Mouse (Mus musculus): Measurements from ENCODE around the gene Ankef1. TPM values are rescaled to one million over a fixed set of nuclear protein-coding genes. Genes with fewer than 3 reads are reported as not detected.

Gene Ankef1
- polyA plus RNA-seq, 1 experiment from 2014 or later: 0.41 TPM

GRCm38 (mm10) chr2:136486986-136487385 lies 14.7 kb upstream of the Ankef1 start:
- no peak overlapping the region for H3K4me3 ChIP-seq (ENCODE audit: low read length)
- no peaks in the 10 kb centered on the region for H3K9me3 ChIP-seq (ENCODE audit: control insufficient read depth, low read length)
- H3K4me2 ChIP-seq (ENCODE audit: low read depth, low read length): no peak overlapping the region
- H3K9ac ChIP-seq (ENCODE audit: low read length): no peak overlapping the region
- ATAC-seq (ENCODE audit: low read depth): no peak
- H3K4me1 ChIP-seq (replicated peaks; ENCODE audit: control insufficient read depth, insufficient read depth, low read length): no peaks in the 10 kb centered on the region
- H3K27ac ChIP-seq (ENCODE audit: low read length): no peak overlapping the region
- H3K36me3 ChIP-seq (ENCODE audit: control insufficient read depth, insufficient read depth, low read length): no peaks in the 10 kb centered on the region
- WGBS: 78% methylated on average over 5 of the region's 5 CpGs
- H3K27me3 ChIP-seq (ENCODE audit: control insufficient read depth, insufficient read depth, low read depth, low read length): no peaks in the 10 kb centered on the region

GRCm38 (mm10) chr2:136511073-136511472 lies 9.4 kb downstream of the Ankef1 start:
- H3K27me3 ChIP-seq (ENCODE audit: control insufficient read depth, insufficient read depth, low read depth, low read length): no peaks in the 10 kb centered on the region
- no peak overlapping the region for H3K27ac ChIP-seq (ENCODE audit: low read length)
- no peak overlapping the region for H3K9ac ChIP-seq (ENCODE audit: low read length)
- H3K9me3 ChIP-seq (ENCODE audit: control insufficient read depth, low read length): no peaks in the 10 kb centered on the region
- H3K4me3 ChIP-seq (ENCODE audit: low read length): no peak overlapping the region
- H3K4me1 ChIP-seq (replicated peaks; ENCODE audit: control insufficient read depth, insufficient read depth, low read length): no peaks in the 10 kb centered on the region
- WGBS: 51% methylated on average over 5 of the region's 5 CpGs
- no peaks in the 10 kb centered on the region for H3K36me3 ChIP-seq (ENCODE audit: control insufficient read depth, insufficient read depth, low read length)
- ATAC-seq (ENCODE audit: low read depth): no peak
- no peak overlapping the region for H3K4me2 ChIP-seq (ENCODE audit: low read depth, low read length)

GRCm38 (mm10) chr2:136511756-136512155 lies 10.0 kb downstream of the Ankef1 start:
- no peak overlapping the region for H3K9ac ChIP-seq (ENCODE audit: low read length)
- no peak for ATAC-seq (ENCODE audit: low read depth)
- 71% methylated on average over 4 of the region's 4 CpGs for WGBS

GRCm38 (mm10) chr2:136512802-136513201 lies 11.1 kb downstream of the Ankef1 start:
- Histone ChIP-seq H3K36me3 (ENCODE audit: control insufficient read depth, insufficient read depth, low read length) (no peaks in the 10 kb centered on the region), H3K27me3 (ENCODE audit: control insufficient read depth, insufficient read depth, low read depth, low read length) (no peaks in the 10 kb centered on the region), H3K4me1 (replicated peaks; ENCODE audit: control insufficient read depth, insufficient read depth, low read length) (no peaks in the 10 kb centered on the region), H3K4me3 (ENCODE audit: low read length) (no peak overlapping the region), H3K27ac (ENCODE audit: low read length) (no peak overlapping the region), H3K9ac (ENCODE audit: low read length) (no peak overlapping the region), H3K9me3 (ENCODE audit: control insufficient read depth, low read length) (no peaks in the 10 kb centered on the region), H3K4me2 (ENCODE audit: low read depth, low read length) (no peak overlapping the region)
- WGBS: 95% methylated on average over 5 of the region's 5 CpGs
- ATAC-seq (ENCODE audit: low read depth): no peak

More at GRCm38 (mm10) chr2:136511756-136512155, 10.0 kb downstream of the Ankef1 start:
- Histone ChIP-seq H3K4me1 (replicated peaks; ENCODE audit: control insufficient read depth, insufficient read depth, low read length) (no peaks in the 10 kb centered on the region), H3K9me3 (ENCODE audit: control insufficient read depth, low read length) (no peaks in the 10 kb centered on the region), H3K4me2 (ENCODE audit: low read depth, low read length) (no peak overlapping the region), H3K4me3 (ENCODE audit: low read length) (no peak overlapping the region), H3K27ac (ENCODE audit: low read length) (no peak overlapping the region), H3K36me3 (ENCODE audit: control insufficient read depth, insufficient read depth, low read length) (no peaks in the 10 kb centered on the region), H3K27me3 (ENCODE audit: control insufficient read depth, insufficient read depth, low read depth, low read length) (no peaks in the 10 kb centered on the region)

GRCm38 (mm10) chr2:136513806-136514205 lies 12.1 kb downstream of the Ankef1 start:
- no peak for ATAC-seq (ENCODE audit: low read depth)
- no peak overlapping the region for H3K4me3 ChIP-seq (ENCODE audit: low read length)
- H3K27ac ChIP-seq (ENCODE audit: low read length): no peak overlapping the region
- no peaks in the 10 kb centered on the region for H3K4me1 ChIP-seq (replicated peaks; ENCODE audit: control insufficient read depth, insufficient read depth, low read length)
- WGBS: 40% methylated on average over 3 of the region's 3 CpGs
- H3K9me3 ChIP-seq (ENCODE audit: control insufficient read depth, low read length): no peaks in the 10 kb centered on the region
- H3K27me3 ChIP-seq (ENCODE audit: control insufficient read depth, insufficient read depth, low read depth, low read length): no peaks in the 10 kb centered on the region
- H3K4me2 ChIP-seq (ENCODE audit: low read depth, low read length): no peak overlapping the region
- H3K9ac ChIP-seq (ENCODE audit: low read length): no peak overlapping the region
- H3K36me3 ChIP-seq (ENCODE audit: control insufficient read depth, insufficient read depth, low read length): no peaks in the 10 kb centered on the region

GRCm38 (mm10) chr2:136515501-136515900 lies 13.8 kb downstream of the Ankef1 start:
- no peak overlapping the region for H3K9ac ChIP-seq (ENCODE audit: low read length)
- no peaks in the 10 kb centered on the region for H3K27me3 ChIP-seq (ENCODE audit: control insufficient read depth, insufficient read depth, low read depth, low read length)
- H3K9me3 ChIP-seq (ENCODE audit: control insufficient read depth, low read length): no peaks in the 10 kb centered on the region
- H3K4me2 ChIP-seq (ENCODE audit: low read depth, low read length): no peak overlapping the region
- H3K27ac ChIP-seq (ENCODE audit: low read length): no peak overlapping the region
- no peak for ATAC-seq (ENCODE audit: low read depth)
- WGBS: 72% methylated on average over 2 of the region's 2 CpGs
- H3K36me3 ChIP-seq (ENCODE audit: control insufficient read depth, insufficient read depth, low read length): no peaks in the 10 kb centered on the region
- no peaks in the 10 kb centered on the region for H3K4me1 ChIP-seq (replicated peaks; ENCODE audit: control insufficient read depth, insufficient read depth, low read length)
- no peak overlapping the region for H3K4me3 ChIP-seq (ENCODE audit: low read length)

GRCm38 (mm10) chr2:136528937-136529336 lies 27.2 kb downstream of the Ankef1 start:
- no peaks in the 10 kb centered on the region for H3K36me3 ChIP-seq (ENCODE audit: control insufficient read depth, insufficient read depth, low read length)
- 80% methylated on average over 7 of the region's 7 CpGs for WGBS
- H3K9me3 ChIP-seq (ENCODE audit: control insufficient read depth, low read length): no peaks in the 10 kb centered on the region
- H3K27ac ChIP-seq (ENCODE audit: low read length): no peak overlapping the region
- H3K27me3 ChIP-seq (ENCODE audit: control insufficient read depth, insufficient read depth, low read depth, low read length): no peaks in the 10 kb centered on the region
- no peak overlapping the region for H3K4me2 ChIP-seq (ENCODE audit: low read depth, low read length)
- ATAC-seq (ENCODE audit: low read depth): no peak
- no peak overlapping the region for H3K4me3 ChIP-seq (ENCODE audit: low read length)
- no peak overlapping the region for H3K9ac ChIP-seq (ENCODE audit: low read length)
- H3K4me1 ChIP-seq (replicated peaks; ENCODE audit: control insufficient read depth, insufficient read depth, low read length): no peaks in the 10 kb centered on the region

- peak; percentile 100 for ATAC-seq (ENCODE audit: low read depth)
- WGBS: 0% methylated on average over 23 of the region's 23 CpGs
- peak overlapping the region; percentile 42; the same call in 1 of the 2 replicates for H3K9ac ChIP-seq (ENCODE audit: low read length)
Observed at GRCm38 (mm10) chr2:136532033-136532432, 30.3 kb downstream of the Ankef1 start.

GRCm38 (mm10) chr2:136558020-136558419 lies 56.3 kb downstream of the Ankef1 start:
- no peak overlapping the region for H3K4me3 ChIP-seq (ENCODE audit: low read length)
- H3K9ac ChIP-seq (ENCODE audit: low read length): no peak overlapping the region
- no peak for ATAC-seq (ENCODE audit: low read depth)
- no peaks in the 10 kb centered on the region for H3K4me1 ChIP-seq (replicated peaks; ENCODE audit: control insufficient read depth, insufficient read depth, low read length)
- no peaks in the 10 kb centered on the region for H3K27me3 ChIP-seq (ENCODE audit: control insufficient read depth, insufficient read depth, low read depth, low read length)
- no peak overlapping the region for H3K4me2 ChIP-seq (ENCODE audit: low read depth, low read length)
- no peaks in the 10 kb centered on the region for H3K9me3 ChIP-seq (ENCODE audit: control insufficient read depth, low read length)
- H3K36me3 ChIP-seq (ENCODE audit: control insufficient read depth, insufficient read depth, low read length): no peaks in the 10 kb centered on the region
- WGBS: 66% methylated on average over 5 of the region's 5 CpGs
- H3K27ac ChIP-seq (ENCODE audit: low read length): no peak overlapping the region

More at GRCm38 (mm10) chr2:136532033-136532432, 30.3 kb downstream of the Ankef1 start:
- no peaks in the 10 kb centered on the region for H3K27me3 ChIP-seq (ENCODE audit: control insufficient read depth, insufficient read depth, low read depth, low read length)
- H3K9me3 ChIP-seq (ENCODE audit: control insufficient read depth, low read length): no peaks in the 10 kb centered on the region
- peak overlapping the region; percentile 66 for H3K4me2 ChIP-seq (ENCODE audit: low read depth, low read length)
- no peaks in the 10 kb centered on the region for H3K36me3 ChIP-seq (ENCODE audit: control insufficient read depth, insufficient read depth, low read length)
- H3K4me1 ChIP-seq (replicated peaks; ENCODE audit: control insufficient read depth, insufficient read depth, low read length): no peaks in the 10 kb centered on the region
- no peak overlapping the region for H3K27ac ChIP-seq (ENCODE audit: low read length)
- peak overlapping the region; percentile 54 for H3K4me3 ChIP-seq (ENCODE audit: low read length)

GRCm38 (mm10) chr2:136562336-136562735 lies 60.6 kb downstream of the Ankef1 start:
- Histone ChIP-seq H3K27me3 (ENCODE audit: control insufficient read depth, insufficient read depth, low read depth, low read length) (no peaks in the 10 kb centered on the region), H3K27ac (ENCODE audit: low read length) (no peak overlapping the region), H3K36me3 (ENCODE audit: control insufficient read depth, insufficient read depth, low read length) (no peaks in the 10 kb centered on the region), H3K9ac (ENCODE audit: low read length) (no peak overlapping the region), H3K4me1 (replicated peaks; ENCODE audit: control insufficient read depth, insufficient read depth, low read length) (no peaks in the 10 kb centered on the region), H3K9me3 (ENCODE audit: control insufficient read depth, low read length) (no peaks in the 10 kb centered on the region), H3K4me3 (ENCODE audit: low read length) (no peak overlapping the region), H3K4me2 (ENCODE audit: low read depth, low read length) (no peak overlapping the region)
- 76% methylated on average over 1 of the region's 1 CpGs for WGBS
- ATAC-seq (ENCODE audit: low read depth): no peak
